Mouse (Mus musculus) ovary, adult 18-20 months (tissue): ENCODE results near the gene Tmem30c.

Source experiments
- DNase-seq: peaks from one replicate; pipeline ENCODE4 v3.0.0; 2022; ENCODE audit warnings: low spot score, mixed read lengths

Gene Tmem30c

DNA sequence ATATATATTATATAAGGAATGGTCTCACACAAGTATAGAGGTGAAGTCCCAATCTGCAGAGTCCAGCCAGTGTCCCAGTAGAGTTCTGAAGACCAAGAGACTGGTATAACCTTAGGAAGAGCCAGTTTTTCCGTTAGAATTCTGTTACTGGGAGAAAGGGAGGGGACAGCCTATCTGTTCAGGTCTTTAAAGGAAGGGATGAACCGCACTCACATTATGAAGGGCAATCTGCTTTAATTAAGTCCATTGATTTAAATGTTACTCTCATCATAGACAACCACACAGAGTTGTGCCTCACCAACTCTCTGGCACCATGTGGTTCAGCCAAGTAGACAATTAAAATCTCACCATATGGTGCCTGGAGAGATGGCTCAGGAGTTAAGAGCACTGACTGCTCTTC lies at the start of gene Tmem30c:
Gene Tmem30c, minus strand, starts transcription at position 101 of the 400 bp plus-strand sequence.
- no peak for DNase-seq

DNA sequence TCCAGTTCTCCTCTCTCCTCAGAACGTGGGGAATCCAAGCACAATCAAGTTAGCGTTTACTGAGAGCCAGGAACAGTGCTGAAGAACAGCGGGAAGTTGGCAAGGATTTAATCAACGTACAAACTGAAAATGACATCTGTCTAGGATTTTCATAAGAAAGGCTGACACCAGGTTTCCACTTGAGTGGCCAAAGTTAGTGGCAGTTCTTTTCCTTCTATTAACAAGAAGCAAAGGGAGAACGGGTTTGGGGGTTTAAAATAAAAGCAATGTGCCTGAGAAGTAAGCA lies 47.9 kb upstream of the Tmem30c start:
- no peak for DNase-seq

DNA sequence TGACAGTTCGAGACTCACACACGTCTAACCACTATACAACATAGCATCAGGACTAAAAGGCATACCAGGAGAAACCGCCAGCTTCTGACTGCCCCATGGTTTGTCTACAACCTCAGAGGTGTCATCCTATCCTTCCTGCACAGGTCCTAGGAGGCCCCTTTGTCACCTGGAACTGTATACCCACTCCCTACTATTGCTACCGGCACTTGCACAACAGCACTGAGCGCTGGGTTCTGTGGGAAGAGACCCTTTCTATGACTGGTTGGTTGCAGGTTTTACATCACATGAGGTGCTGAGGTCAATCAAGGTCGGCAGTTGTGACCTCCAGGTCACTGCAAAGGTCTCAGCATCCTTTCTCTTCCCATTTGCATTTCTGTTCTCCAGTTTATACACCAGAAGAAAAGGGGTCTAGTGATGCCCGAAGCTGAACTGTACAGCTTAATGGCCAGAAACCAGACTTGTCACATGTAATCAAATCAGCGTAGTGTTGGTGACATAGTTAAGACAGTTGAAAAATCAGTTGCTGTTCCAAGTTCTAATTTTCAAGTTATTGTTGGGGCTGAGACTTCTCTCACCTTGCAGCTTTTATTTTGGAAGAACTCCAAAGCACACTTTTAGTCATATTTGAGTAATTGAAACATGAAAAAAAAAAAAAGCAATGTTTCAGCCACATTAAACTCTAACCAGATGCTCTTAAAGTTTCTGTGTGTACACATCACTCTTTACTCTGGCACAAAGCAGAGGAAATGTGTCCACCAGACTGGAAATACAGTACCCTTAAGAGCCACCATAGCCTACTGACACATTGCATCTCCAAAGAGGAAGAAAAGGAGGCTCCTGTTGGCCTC lies 47.3 kb upstream of the Tmem30c start:
- DNase-seq, result no peak

- DNase-seq, result no peak
These were observed 44.2 kb upstream of the Tmem30c start for GRCm38 (mm10) chr16:57336770-57337423.

DNA sequence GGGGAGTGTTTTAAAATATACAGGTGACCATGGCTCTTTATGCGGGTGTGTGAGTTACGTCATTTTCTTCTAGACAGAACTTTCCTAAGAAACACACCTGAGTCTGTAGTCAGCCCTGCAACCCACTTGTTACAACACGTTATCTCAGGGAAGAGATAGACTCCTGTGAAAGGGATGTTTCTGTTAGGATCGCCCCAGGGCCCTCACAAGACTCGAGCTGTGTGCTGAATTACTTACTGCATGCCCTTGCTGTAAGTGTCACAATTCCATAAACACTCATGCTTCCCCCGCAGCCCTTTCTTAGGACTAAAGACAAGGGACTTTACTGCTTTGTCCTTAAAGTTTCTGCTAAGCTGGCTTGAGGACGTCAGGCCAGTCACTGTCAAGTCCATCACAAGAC lies 39.6 kb upstream of the Tmem30c start:
- DNase-seq, result no peak

- no peak for DNase-seq
These were observed 37.4 kb upstream of the Tmem30c start for GRCm38 (mm10) chr16:57330111-57330510.

GRCm38 (mm10) chr16:57329028-57329427 lies 36.4 kb upstream of the Tmem30c start:
- DNase-seq, result no peak

GRCm38 (mm10) chr16:57326996-57327395 lies 34.3 kb upstream of the Tmem30c start:
- DNase-seq, result no peak

- no peak for DNase-seq
These were observed 26.8 kb upstream of the Tmem30c start for GRCm38 (mm10) chr16:57319284-57320124.

- no peak for DNase-seq
These were observed 26.0 kb upstream of the Tmem30c start for GRCm38 (mm10) chr16:57318637-57319125.

DNA sequence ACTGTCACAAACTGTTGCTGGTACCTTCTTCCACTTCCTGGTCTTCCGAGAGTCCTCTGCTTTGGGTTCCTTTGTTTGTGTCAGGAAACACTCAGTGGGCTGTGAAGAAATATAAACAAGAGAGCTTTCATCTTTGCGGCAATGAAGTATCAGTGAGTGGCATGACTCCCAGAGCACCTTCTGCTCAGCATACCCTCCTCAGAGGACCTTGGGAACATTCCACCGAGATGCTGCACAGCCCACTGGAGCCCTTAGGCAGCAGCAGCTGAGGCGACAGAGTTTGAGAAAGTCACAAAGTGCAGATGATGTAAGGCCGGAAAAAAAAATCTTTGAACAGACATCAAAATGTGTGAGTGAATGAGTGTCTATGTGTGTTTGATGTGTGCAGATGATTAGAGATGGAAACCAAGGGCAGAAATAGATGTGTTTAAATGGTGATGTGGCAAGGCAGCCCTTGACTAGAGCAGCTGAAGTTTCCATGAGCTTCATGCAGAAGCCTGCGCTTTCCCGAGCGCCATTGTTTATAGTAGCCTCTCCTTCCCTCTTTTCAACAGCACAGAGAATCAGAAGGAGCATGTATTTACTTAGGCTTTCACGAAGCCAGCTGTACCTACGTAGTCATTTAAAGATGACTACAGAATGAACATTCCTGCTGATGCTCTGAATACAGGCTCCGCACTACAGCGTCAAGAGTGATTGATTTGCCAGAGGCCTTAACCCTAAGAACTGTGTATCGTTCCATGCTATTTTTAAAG lies 25.4 kb upstream of the Tmem30c start:
- no peak for DNase-seq

GRCm38 (mm10) chr16:57317127-57317526 lies 24.5 kb upstream of the Tmem30c start:
- DNase-seq, result no peak

DNA sequence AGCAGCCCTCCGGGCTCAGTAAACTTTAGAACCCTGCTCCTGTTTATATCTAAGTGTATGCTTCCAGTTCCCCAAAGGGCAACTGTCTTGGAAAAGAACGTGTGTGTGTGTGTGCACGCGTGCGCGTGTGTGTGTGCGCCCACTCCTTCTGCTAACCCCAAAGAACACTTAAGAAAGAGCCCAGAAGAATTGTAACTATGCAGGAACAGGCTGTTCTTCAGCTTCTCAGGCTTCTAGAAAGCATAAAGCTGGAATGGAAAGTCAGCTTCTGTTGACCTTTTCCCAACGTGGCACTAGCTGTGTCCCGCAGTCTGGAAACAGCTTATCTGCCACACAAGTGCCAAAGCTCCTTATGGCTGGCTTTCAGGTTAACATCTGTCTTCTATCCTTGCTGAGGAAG lies 22.4 kb upstream of the Tmem30c start:
- DNase-seq, result no peak

DNA sequence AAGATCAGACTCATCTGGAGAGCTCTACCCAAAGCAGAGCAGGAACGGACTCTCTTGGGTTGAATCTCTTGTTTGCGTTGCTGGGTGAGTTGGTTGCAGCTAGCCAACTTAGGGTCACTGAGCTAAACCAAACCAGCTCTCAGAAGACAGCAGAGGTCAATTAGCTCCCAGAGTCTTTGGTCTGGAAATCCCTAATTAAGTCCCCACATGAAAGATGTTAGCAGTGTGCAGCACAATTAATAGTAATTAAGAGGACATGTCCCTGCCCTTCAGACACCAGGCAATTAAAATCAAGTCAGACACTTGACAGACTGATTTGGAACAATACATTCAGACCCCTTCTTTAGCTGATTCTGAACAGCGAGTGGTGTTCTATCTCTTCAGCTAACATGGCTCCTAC lies 21.6 kb upstream of the Tmem30c start:
- no peak for DNase-seq

- DNase-seq, result no peak
These were observed 20.8 kb upstream of the Tmem30c start for GRCm38 (mm10) chr16:57313487-57313886.

DNA sequence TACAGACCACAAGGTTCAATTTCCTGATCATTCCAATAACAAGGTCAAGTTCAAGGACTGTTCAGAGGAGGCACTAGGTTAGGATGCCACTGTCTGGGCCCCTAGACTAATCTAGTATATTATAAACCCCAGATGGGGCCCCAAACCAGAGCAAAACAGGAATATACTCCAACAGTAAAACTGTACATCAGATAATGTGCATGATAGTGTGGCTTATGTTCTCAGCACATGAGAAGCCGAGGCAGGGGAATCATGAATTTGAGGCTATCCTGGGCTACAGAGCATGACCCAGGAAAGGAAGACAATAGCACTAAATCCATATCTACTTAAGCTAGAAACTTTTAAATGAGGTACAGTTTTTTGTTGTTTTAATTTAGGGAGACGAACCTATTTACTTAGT lies 19.5 kb upstream of the Tmem30c start:
- no peak for DNase-seq

DNA sequence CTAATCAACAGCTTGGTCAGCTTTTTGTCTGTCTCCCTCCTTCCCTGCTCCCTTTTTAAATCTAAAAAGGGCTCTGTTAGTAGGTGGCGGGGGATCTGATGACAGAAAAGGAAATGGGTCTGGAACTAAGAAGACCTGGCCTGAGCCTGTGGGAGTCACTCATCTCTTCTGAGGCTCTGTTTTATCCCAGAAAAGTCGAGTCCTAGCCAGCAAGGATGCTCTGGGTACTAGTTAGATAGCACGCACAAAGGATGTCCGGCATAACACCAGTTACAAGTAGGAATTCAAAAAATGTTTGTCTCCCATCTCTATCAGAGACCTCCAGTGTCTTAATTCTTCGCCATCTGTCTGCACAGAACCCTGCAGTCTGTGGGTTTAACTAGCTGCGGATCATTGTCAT lies 12.8 kb upstream of the Tmem30c start:
- DNase-seq, result no peak

DNA sequence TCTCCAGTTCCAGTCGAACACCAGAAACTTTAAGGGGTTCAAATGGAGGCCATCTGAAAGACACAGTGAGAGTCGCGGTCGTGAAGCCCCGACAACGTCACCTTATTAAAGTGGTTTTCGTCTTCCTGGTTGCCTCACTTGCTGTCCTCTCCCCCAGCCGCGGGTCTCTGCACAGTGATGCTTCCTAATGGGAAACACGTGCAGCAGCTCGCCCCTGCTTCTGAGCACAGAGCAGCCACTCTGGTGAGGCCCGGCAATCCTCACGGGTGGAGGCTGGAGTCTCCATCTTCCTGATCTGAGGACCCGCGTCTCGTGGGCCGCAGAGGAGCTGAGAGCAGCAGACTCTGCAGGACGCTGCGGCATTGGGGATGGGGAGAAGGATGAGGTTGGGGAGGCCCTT lies 11.1 kb upstream of the Tmem30c start:
- no peak for DNase-seq

DNA sequence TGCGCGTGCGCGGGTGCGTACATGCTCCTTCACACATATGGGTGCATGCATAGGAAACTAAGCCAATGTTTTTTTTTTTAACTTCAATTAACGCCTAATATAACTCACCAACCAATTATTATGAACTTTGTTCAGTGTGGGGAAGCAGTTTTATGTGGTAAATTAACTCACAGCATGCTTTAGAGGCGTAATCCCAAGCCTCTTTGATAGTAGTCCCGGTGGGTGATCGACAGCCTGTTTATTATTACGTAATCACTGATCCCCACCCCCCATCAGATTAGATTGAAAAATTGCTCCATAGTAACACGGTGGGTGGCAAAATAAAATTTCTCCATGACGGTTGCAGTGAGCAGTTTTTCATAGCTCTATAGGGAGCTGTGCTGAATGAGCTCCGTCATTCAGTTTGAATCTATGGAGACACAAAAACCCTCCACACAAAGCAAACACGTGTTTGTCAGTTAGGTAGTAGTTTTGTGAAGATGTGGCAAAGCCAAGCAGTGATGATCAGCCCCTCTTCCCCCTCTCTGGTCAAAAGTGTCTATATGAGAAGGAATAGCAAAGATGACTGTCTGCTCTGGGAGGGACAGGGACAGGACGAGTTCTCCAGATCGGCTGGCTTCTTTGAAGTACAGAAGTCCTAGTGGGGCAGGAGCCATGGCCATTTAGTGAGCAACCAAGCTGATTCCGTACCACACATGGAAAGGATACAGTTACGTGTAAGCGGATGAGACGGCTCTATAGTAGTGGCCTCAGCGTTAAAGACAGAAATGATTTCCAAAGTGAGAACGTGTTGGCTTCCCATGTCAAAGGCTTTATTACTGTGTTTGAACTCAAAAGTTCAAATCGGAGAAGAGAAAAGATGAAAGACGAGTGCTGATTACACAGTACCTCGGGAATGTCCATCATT lies 10.4 kb upstream of the Tmem30c start:
- DNase-seq, result no peak

DNA sequence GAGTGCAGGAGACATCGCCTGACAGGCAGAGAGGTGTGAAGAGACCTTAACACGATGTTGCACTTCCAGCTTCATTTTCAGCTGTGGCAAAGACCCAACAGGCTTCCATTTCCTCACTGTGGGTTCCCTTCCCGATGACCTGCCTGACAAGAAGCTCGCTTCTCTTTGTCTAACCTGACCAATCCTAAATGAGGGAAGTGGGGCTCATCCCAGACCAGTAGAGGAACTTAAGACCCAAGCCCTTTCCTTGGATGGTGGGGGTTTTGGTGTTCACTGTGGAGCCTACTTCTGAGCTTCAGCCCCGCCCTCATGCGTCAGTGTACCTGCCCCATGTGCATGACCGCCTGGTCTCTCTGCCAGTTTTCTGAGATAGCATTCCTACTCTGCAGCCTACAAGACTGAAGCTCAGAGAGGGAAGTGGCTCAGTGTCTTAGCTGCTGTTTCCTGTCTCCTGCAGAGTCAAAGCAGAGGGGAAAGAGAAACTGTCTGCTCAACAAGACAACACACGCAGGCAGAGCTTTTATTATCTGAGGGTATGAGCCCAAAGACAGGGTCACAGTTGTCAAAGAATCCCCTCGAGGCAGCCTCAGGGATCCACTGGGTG lies 8.9 kb upstream of the Tmem30c start:
- no peak for DNase-seq
